Mouse (Mus musculus) ES-E14 (cell line): ENCODE data around the gene Agtrap. TPM values are rescaled to one million over a fixed set of nuclear protein-coding genes. Genes with fewer than 3 reads are reported as not detected.

Source experiments
- DNase-seq: peaks from one replicate; pipeline ENCODE4 v3.0.0-alpha.2; 2013; ENCODE audit warnings: low read depth, low spot score
- H3K27ac ChIP-seq: 2 replicates; pipeline ENCODE4 v1.5.1; 2012; ENCODE audit warnings: low read depth, mild to moderate bottlenecking, low read length, moderate library complexity, mixed read lengths; ENCODE audit not compliant: poor library complexity, insufficient read depth, severe bottlenecking
- H3K36me3 ChIP-seq: 2 replicates; pipeline ENCODE4 v1.6.1; 2012; ENCODE audit warnings: mild to moderate bottlenecking, low read length, moderate library complexity, mixed read lengths; ENCODE audit not compliant: control insufficient read depth, poor library complexity, insufficient read depth, severe bottlenecking
- H3K4me1 ChIP-seq, 2 experiments: fragments of 150-350 bp in 1 of 2; sonication (generic) in 1 of 2; 2 replicates each; pipeline ENCODE4 v1.6.1; 2012; ENCODE audit warnings: low read length in 2 of 2, mild to moderate bottlenecking in 1 of 2, mixed read lengths in 1 of 2; ENCODE audit not compliant: control insufficient read depth in 2 of 2, insufficient read depth in 2 of 2, poor library complexity in 1 of 2
- H3K4me3 ChIP-seq, 2 experiments: fragments of 150-350 bp in 1 of 2; sonication (generic) in 1 of 2; 2 replicates each; pipeline ENCODE4 v1.5.1; 2012; ENCODE audit warnings: low read length in 2 of 2, low read depth in 1 of 2, mild to moderate bottlenecking in 1 of 2, mixed read lengths in 1 of 2; ENCODE audit not compliant: insufficient read depth in 1 of 2, poor library complexity in 1 of 2, severe bottlenecking in 1 of 2
- H3K9ac ChIP-seq: 2 replicates; pipeline ENCODE4 v1.6.1; 2012; ENCODE audit warnings: low read depth, mild to moderate bottlenecking, low read length, mixed read lengths; ENCODE audit not compliant: poor library complexity, insufficient read depth, severe bottlenecking
- H3K9me3 ChIP-seq: fragments of 150-350 bp; sonication (generic); 2 replicates; pipeline ENCODE4 v1.6.1; 2012; ENCODE audit warnings: low read depth, mild to moderate bottlenecking, low read length; ENCODE audit not compliant: control insufficient read depth, insufficient read depth
- CHD2 ChIP-seq: IDR thresholded peaks from 2 replicates; pipeline ENCODE4 v1.6.1; 2014; ENCODE audit warnings: mild to moderate bottlenecking, low read depth, low read length, inconsistent platforms
- HCFC1 ChIP-seq: IDR thresholded peaks from 2 replicates; pipeline ENCODE4 v1.6.1; 2012; ENCODE audit warnings: low read length, inconsistent platforms, borderline replicate concordance; ENCODE audit not compliant: insufficient read depth
- MAFK ChIP-seq: IDR thresholded peaks from 2 replicates; pipeline ENCODE4 v1.6.1; 2014; ENCODE audit warnings: mild to moderate bottlenecking, low read depth, low read length, inconsistent platforms; ENCODE audit not compliant: insufficient read depth
- ZC3H11A ChIP-seq: IDR thresholded peaks from 2 replicates; pipeline ENCODE4 v1.6.1; 2012; ENCODE audit warnings: low read depth, mild to moderate bottlenecking, inconsistent platforms, low read length, borderline replicate concordance
- ZNF384 ChIP-seq: IDR thresholded peaks from 2 replicates; pipeline ENCODE4 v1.6.1; 2012; ENCODE audit warnings: low read depth, low read length, inconsistent platforms
- in situ Hi-C, 2 experiments: fragments of 600-800 bp; cut with MboI; formaldehyde crosslinking; loops; one replicate each; pipeline ENCODE4 v1.15.1; 2025; ENCODE audit warnings: low sequenced_read_pairs in 2 of 2, inconsistent platforms in 1 of 2; ENCODE audit not compliant: unreplicated experiment in 2 of 2
- total RNA-seq: library from RNA; depleted of rRNA; stranded (reverse); fragments of 300-350 nt; gene quantifications from 2 replicates; pipeline ENCODE4 v1.2.3, GENCODE M21; 2012

The Agtrap gene
- total RNA-seq, 1 experiment: 122 TPM

DNA sequence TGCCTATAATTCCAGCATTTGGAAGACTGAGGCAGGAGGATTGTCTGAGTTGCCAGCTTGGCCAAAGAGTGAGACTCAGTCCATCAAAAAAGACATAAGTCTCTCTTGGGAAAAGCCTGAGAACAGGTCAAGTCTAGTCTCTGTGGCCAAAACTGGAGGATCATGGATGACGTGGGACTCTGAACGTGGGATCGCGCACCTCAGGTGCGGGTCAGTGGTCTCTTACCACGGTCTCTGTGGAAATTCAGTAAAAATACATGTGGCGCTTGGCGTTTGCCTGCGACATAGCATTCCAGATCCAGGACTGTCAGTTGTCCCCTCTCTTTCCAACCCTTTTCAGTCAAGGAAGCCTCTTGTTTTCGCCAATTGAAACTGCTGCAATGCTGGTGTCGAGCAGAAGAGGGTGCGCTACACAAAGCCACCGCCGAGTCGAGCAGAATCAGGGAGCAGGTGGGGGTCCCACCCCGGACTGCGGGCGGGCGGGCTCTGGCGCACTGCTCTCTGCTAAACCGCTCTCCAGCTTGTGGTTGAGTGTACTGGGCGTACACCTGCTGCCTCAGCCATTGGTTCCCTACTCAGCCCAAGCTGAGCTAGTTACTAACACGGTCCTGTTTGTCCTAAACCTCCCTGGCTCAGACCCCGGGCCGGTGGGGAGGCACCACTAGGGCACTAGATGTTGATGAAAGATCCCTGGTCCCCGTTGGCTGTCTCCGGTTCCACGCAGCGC is 14.1 kb upstream of the Agtrap start:
- in situ Hi-C loops: no loop called here
- no peak overlapping the region for H3K27ac ChIP-seq

DNA sequence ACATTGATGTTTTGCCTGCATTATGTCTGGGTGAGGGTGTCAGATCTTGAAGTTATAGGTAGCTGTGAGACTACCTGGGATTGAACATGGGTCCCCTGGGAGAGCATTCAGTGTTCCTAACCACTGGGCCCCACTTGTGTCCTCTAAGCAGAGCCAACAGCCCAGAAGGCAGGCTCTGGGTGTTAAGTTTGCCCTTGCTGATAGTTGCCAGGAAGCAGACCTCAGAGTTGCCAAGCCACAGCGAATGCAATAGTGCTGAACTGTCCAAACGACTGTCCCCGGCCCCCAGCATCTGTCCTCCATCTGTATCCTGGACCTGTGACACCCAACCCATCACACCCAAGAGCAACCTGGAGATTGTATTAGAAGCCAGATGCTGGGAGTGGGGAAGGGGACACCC is 10.8 kb upstream of the Agtrap start:
- H3K27ac ChIP-seq: no peak overlapping the region; the same call in 1 of the 2 replicates
- no peaks in the 10 kb centered on the region for H3K36me3 ChIP-seq
- peaks cover 2 to 17% of the 10 kb centered on the region in 2 experiments; a peak in 3 of 4 replicates for H3K4me1 ChIP-seq
- H3K9ac ChIP-seq: no peak overlapping the region
- in situ Hi-C loops: no loop called here
- no peak for DNase-seq
- TF ChIP-seq CHD2 (no peak), ZNF384 (no peak), HCFC1 (no peak)
- no peak overlapping the region for H3K4me3 ChIP-seq
- H3K9me3 ChIP-seq: no peaks in the 10 kb centered on the region

More for the DNA sequence above, 14.1 kb upstream of the Agtrap start:
- TF ChIP-seq HCFC1 (0 out of 2 replicates have a peak, but pooled peaks have one; percentile 14), MAFK (no peak), ZC3H11A (no peak)
- Histone ChIP-seq H3K4me1 (peaks cover 2 to 12% of the 10 kb centered on the region in 2 experiments; a peak in 3 of 4 replicates), H3K9me3 (no peaks in the 10 kb centered on the region), H3K36me3 (no peaks in the 10 kb centered on the region), H3K4me3 (peak overlapping the region; percentile 24 to 43; a peak in 3 of 4 replicates), H3K9ac (peak overlapping the region; percentile 4; the same call in 1 of the 2 replicates)
- DNase-seq: no peak

DNA sequence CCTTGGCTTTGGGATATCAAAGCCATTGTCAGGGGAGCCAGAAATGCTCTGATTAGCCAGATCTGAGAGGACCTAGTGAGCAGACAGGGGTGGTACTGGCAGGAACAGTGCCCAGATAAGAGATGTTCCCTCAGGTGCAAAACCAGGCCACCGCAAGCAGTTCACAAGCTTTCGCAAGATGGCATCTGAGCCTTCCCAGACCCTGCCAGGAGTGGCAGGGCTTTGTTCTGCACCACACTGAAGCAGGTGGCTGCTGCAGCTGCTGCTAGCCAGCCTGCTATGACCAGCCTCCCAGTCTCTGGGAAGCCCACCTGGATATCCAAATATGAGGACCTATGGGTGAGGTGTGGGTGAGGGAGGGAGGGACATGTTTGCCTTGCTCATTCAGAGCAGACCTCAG is 10.1 kb upstream of the Agtrap start:
- Histone ChIP-seq H3K4me3 (no peak overlapping the region), H3K36me3 (no peaks in the 10 kb centered on the region), H3K9ac (no peak overlapping the region), H3K4me1 (peaks cover 4 to 19% of the 10 kb centered on the region in 2 experiments), H3K27ac (no peak overlapping the region), H3K9me3 (no peaks in the 10 kb centered on the region)
- TF ChIP-seq CHD2: no peak
- TF ChIP-seq MAFK: no peak
- TF ChIP-seq HCFC1: no peak
- no peak for TF ChIP-seq ZNF384
- TF ChIP-seq ZC3H11A: no peak
- DNase-seq: no peak
- in situ Hi-C loops: no loop called here

DNA sequence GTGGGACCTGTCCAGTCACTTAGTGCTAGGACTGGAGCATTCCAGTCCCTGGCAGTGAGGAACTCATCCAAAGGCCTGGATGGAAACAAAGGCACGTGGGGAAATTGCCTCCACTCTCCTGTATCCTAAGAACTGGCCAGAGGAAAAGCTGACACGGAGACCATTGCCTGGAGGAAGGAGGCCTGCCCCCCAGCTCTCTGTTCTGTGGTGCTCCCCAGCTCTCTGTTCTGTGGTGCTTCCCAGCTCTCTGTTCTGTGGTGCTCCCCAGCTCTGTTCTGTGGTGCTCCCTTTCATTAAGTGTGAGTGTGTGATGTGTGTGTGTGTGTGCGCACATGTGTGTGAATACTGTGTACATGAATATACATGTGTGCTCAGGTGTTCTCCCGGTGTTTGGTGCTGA is 7.2 kb upstream of the Agtrap start:
- 0 out of 2 replicates have a peak, but pooled peaks have one; percentile 12 for TF ChIP-seq ZNF384
- TF ChIP-seq HCFC1: no peak
- in situ Hi-C loops: no loop called here
- H3K4me3 ChIP-seq: no peak overlapping the region

DNA sequence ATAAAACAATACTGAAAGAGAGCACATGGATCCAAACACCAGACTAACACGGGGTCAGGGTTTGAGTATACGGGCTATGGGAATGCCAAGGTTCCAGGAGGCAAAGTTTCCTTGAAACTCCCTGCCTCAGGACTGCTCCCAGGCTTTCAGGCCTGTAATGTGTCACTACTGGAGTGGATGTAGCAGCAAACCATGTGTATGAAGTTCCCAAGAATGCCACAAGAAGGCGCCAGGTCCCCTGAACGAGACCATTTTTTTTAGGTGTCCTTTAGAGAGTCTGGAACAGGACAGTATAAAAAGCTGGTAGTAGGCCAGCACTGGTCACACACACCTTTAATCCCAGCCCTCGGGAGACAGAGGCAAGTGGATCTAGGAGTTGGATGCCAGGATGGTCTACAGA is 6.3 kb upstream of the Agtrap start:
- in situ Hi-C loops: no loop called here
- no peak overlapping the region for H3K4me3 ChIP-seq

More for the DNA sequence above, 7.2 kb upstream of the Agtrap start:
- Histone ChIP-seq H3K36me3 (no peaks in the 10 kb centered on the region), H3K4me1 (peaks cover 6 to 17% of the 10 kb centered on the region in 2 experiments; a peak in 2 of 4 replicates), H3K27ac (no peak overlapping the region), H3K9ac (no peak overlapping the region), H3K9me3 (no peaks in the 10 kb centered on the region)
- no peak for DNase-seq

More for the DNA sequence above, 6.3 kb upstream of the Agtrap start:
- Histone ChIP-seq H3K27ac (no peak overlapping the region), H3K9ac (no peak overlapping the region), H3K4me1 (peaks cover 6 to 17% of the 10 kb centered on the region in 2 experiments; a peak in 2 of 4 replicates), H3K9me3 (no peaks in the 10 kb centered on the region), H3K36me3 (no peaks in the 10 kb centered on the region)
- DNase-seq: no peak
- TF ChIP-seq ZNF384 (peak; percentile 94), CHD2 (no peak), ZC3H11A (no peak)
